Comparison of ENCODE assay signal across 26 mouse cellular contexts in genomic region chr2:59805595-59805994, GRCm38 (mm10).
DNase-seq lines count a peak whose midpoint lies in the region; ATAC-seq lines count a peak whose summit lies in the region.
"Had no signal": no experiment of that assay in that cellular context is flagged by ENCODE, and none has a peak within 500 bp of the region (broad histone marks: within the 10 kb centered on the region; RNA-seq: fewer than 3 reads in every experiment).

No protein-coding gene starts in this region.

- H3K36me3 ChIP-seq in heart, embryonic 10.5 days: peaks cover 61% of the 10 kb centered on the region
- peaks cover 37% of the 10 kb centered on the region for H3K36me3 ChIP-seq in hindbrain, embryonic 10.5 days
- H3K36me3 ChIP-seq in hindbrain, embryonic 16.5 days (ENCODE audit: control insufficient read depth, insufficient read depth, low read length): no peaks in the 10 kb centered on the region
- peaks cover 54% of the 10 kb centered on the region for H3K36me3 ChIP-seq in kidney, embryonic 16.5 days (ENCODE audit: insufficient read depth, low read length)
- peaks cover 13% of the 10 kb centered on the region; the same call in 1 of the 2 replicates for H3K36me3 ChIP-seq in midbrain, embryonic 10.5 days
- no peaks in the 10 kb centered on the region for H3K36me3 ChIP-seq in midbrain, embryonic 15.5 days (replicated peaks)
- H3K36me3 ChIP-seq: forebrain, embryonic 15.5 days had no signal

- H3K4me1 ChIP-seq in heart, embryonic 10.5 days: peaks cover 20% of the 10 kb centered on the region
- peaks cover 16% of the 10 kb centered on the region for H3K4me1 ChIP-seq in hindbrain, embryonic 10.5 days (replicated peaks)
- H3K4me1 ChIP-seq in hindbrain, embryonic 16.5 days (ENCODE audit: control insufficient read depth, insufficient read depth, low read depth, low read length): no peaks in the 10 kb centered on the region; the same call in 1 of the 2 replicates
- peaks cover 14% of the 10 kb centered on the region for H3K4me1 ChIP-seq in kidney, embryonic 16.5 days (ENCODE audit: insufficient read depth, low read length)
- H3K4me1 ChIP-seq in midbrain, embryonic 10.5 days: peaks cover 17% of the 10 kb centered on the region
- no peaks in the 10 kb centered on the region for H3K4me1 ChIP-seq in midbrain, embryonic 15.5 days

- WGBS in heart, embryonic 10.5 days: 33% methylated on average over 2 of the region's 2 CpGs
- 25% methylated on average over 2 of the region's 2 CpGs for WGBS in hindbrain, embryonic 10.5 days
- 36% methylated on average over 2 of the region's 2 CpGs for WGBS in hindbrain, embryonic 16.5 days
- WGBS in kidney, embryonic 16.5 days: 38% methylated on average over 2 of the region's 2 CpGs
- WGBS in midbrain, embryonic 10.5 days: 30% methylated on average over 2 of the region's 2 CpGs
- 33% methylated on average over 2 of the region's 2 CpGs for WGBS in midbrain, embryonic 15.5 days

- no peak for DNase-seq in heart, embryonic 10.5 days (ENCODE audit: low spot score)
- DNase-seq in heart, postnatal 4 days: no peak
- DNase-seq in hindbrain, embryonic 10.5 days (ENCODE audit: low spot score): no peak
- DNase-seq in kidney, postnatal 10 days: no peak
- DNase-seq in midbrain, embryonic 10.5 days (ENCODE audit: low spot score): no peak
- DNase-seq: adrenal gland, adult 8-10 months; adrenal gland, postnatal 25 days; cerebellum, adult 11-12 months; cerebellum, adult 8-10 months; cerebellum, postnatal 10 days; cerebellum, postnatal 36 days; embryo, embryonic 11 days; gastrocnemius, postnatal 25 days; heart, adult 2 months; heart, postnatal 14 days had no signal

- no peaks in the 10 kb centered on the region for H3K9me3 ChIP-seq in heart, embryonic 10.5 days
- H3K9me3 ChIP-seq in hindbrain, embryonic 10.5 days: no peaks in the 10 kb centered on the region
- H3K9me3 ChIP-seq in hindbrain, embryonic 16.5 days (ENCODE audit: control insufficient read depth, low read length): no peaks in the 10 kb centered on the region
- no peaks in the 10 kb centered on the region for H3K9me3 ChIP-seq in kidney, embryonic 16.5 days (ENCODE audit: low read length)
- H3K9me3 ChIP-seq in midbrain, embryonic 10.5 days (replicated peaks): no peaks in the 10 kb centered on the region
- no peaks in the 10 kb centered on the region for H3K9me3 ChIP-seq in midbrain, embryonic 15.5 days
- H3K9me3 ChIP-seq: embryonic facial prominence, embryonic 10.5 days; embryonic facial prominence, embryonic 13.5 days; forebrain, embryonic 12.5 days; forebrain, embryonic 15.5 days had no signal

- H3K4me2 ChIP-seq in hindbrain, embryonic 16.5 days (ENCODE audit: low read length): no peak overlapping the region
- H3K4me2 ChIP-seq in kidney, embryonic 16.5 days (replicated peaks; ENCODE audit: low read depth, low read length): no peak overlapping the region
- H3K4me2 ChIP-seq in midbrain, embryonic 15.5 days: no peak overlapping the region
- H3K4me2 ChIP-seq: embryonic facial prominence, embryonic 13.5 days; forebrain, embryonic 12.5 days; forebrain, embryonic 15.5 days; heart, embryonic 11.5 days; hindbrain, embryonic 14.5 days had no signal

- no peak overlapping the region for H3K4me3 ChIP-seq in heart, embryonic 10.5 days
- H3K4me3 ChIP-seq in hindbrain, embryonic 10.5 days: no peak overlapping the region
- no peak overlapping the region for H3K4me3 ChIP-seq in hindbrain, embryonic 16.5 days (ENCODE audit: low read length)
- no peak overlapping the region for H3K4me3 ChIP-seq in kidney, embryonic 16.5 days (ENCODE audit: low read length)
- H3K4me3 ChIP-seq in midbrain, embryonic 10.5 days: no peak overlapping the region
- H3K4me3 ChIP-seq in midbrain, embryonic 15.5 days: no peak overlapping the region
- H3K4me3 ChIP-seq: embryonic facial prominence, embryonic 10.5 days; embryonic facial prominence, embryonic 13.5 days; erythroblast, embryonic 14.5 days; forebrain, embryonic 12.5 days; forebrain, embryonic 15.5 days; heart, adult 2 months had no signal

- no peak overlapping the region for H3K9ac ChIP-seq in hindbrain, embryonic 16.5 days (ENCODE audit: low read depth, low read length)
- no peak overlapping the region for H3K9ac ChIP-seq in kidney, embryonic 16.5 days (replicated peaks; ENCODE audit: low read length)
- H3K9ac ChIP-seq in midbrain, embryonic 15.5 days: no peak overlapping the region
- H3K9ac ChIP-seq: embryonic facial prominence, embryonic 13.5 days; forebrain, embryonic 12.5 days; forebrain, embryonic 15.5 days; hindbrain, embryonic 14.5 days had no signal

- peak overlapping the region; percentile 52; the same call in 1 of the 2 replicates for H3K27ac ChIP-seq in heart, embryonic 10.5 days
- peak overlapping the region; percentile 29; the same call in 1 of the 2 replicates for H3K27ac ChIP-seq in hindbrain, embryonic 10.5 days
- H3K27ac ChIP-seq in hindbrain, embryonic 16.5 days (ENCODE audit: low read depth, low read length): no peak overlapping the region
- peak overlapping the region; percentile 19 for H3K27ac ChIP-seq in kidney, embryonic 16.5 days (ENCODE audit: low read length)
- H3K27ac ChIP-seq in midbrain, embryonic 10.5 days (replicated peaks): peak overlapping the region; percentile 59
- no peak overlapping the region for H3K27ac ChIP-seq in midbrain, embryonic 15.5 days
- H3K27ac ChIP-seq: embryonic facial prominence, embryonic 10.5 days; embryonic facial prominence, embryonic 13.5 days; forebrain, embryonic 12.5 days; forebrain, embryonic 15.5 days; heart, adult 2 months; hindbrain, embryonic 14.5 days had no signal

- H3K27me3 ChIP-seq in heart, embryonic 10.5 days (ENCODE audit: insufficient read depth, poor library complexity, severe bottlenecking): no peaks in the 10 kb centered on the region
- H3K27me3 ChIP-seq in hindbrain, embryonic 10.5 days (ENCODE audit: insufficient read depth, poor library complexity, severe bottlenecking): no peaks in the 10 kb centered on the region
- no peaks in the 10 kb centered on the region for H3K27me3 ChIP-seq in hindbrain, embryonic 16.5 days (replicated peaks; ENCODE audit: control insufficient read depth, insufficient read depth, low read length)
- H3K27me3 ChIP-seq in kidney, embryonic 16.5 days (ENCODE audit: insufficient read depth, low read length): no peaks in the 10 kb centered on the region
- peaks cover 18% of the 10 kb centered on the region; the same call in 1 of the 2 replicates for H3K27me3 ChIP-seq in midbrain, embryonic 10.5 days (ENCODE audit: low read depth, poor library complexity, severe bottlenecking)
- H3K27me3 ChIP-seq in midbrain, embryonic 15.5 days (replicated peaks): no peaks in the 10 kb centered on the region
- H3K27me3 ChIP-seq: embryonic facial prominence, embryonic 13.5 days; forebrain, embryonic 12.5 days; forebrain, embryonic 15.5 days had no signal

- no peak for ATAC-seq in hindbrain, embryonic 16.5 days
- ATAC-seq in kidney, embryonic 16.5 days (ENCODE audit: low FRiP score, low TSS enrichment): peak; percentile 68; the same call in 1 of the 2 replicates
- no peak for ATAC-seq in midbrain, embryonic 15.5 days (replicated peaks)
- ATAC-seq: activated CD4-positive, CD25-positive, alpha-beta regulatory T cell, adult 4 months; forebrain, embryonic 15.5 days had no signal

Comparison
In these comparisons a context has a peak if more than half of its experiments do, and no peak if none do; other contexts are left out.
1. H3K27ac ChIP-seq: peak in heart, embryonic 10.5 days (single experiment), hindbrain, embryonic 10.5 days (single experiment), kidney, embryonic 16.5 days (single experiment) and midbrain, embryonic 10.5 days (single experiment); none in hindbrain, embryonic 16.5 days (single experiment) and midbrain, embryonic 15.5 days (single experiment).